Mouse (Mus musculus) left cerebral cortex, adult 18-20 months (tissue): ENCODE measurements around the gene Senp3. TPM values are rescaled to one million over a fixed set of nuclear protein-coding genes. Genes with fewer than 3 reads are reported as not detected.
A peak's percentile ranks its signal among the peaks of the same experiment; 100 is the strongest.
"Not testable (repeated sequence)": the region's sequence is repeated elsewhere in the genome, so short reads cannot be mapped to it uniquely, and the experiment has no call there.

ENCODE experiments used
- DNase-seq, 2 experiments: peaks; one replicate each; pipeline ENCODE4 v3.0.0; 2021 to 2022; ENCODE audit warnings: low spot score in 2 of 2, mixed read lengths in 1 of 2
- microRNA-seq, 2 experiments: library from miRNA; unstranded; fragments of <30 nt; microRNA quantifications; one replicate each; pipeline ENCODE4 v1.2.0; 2021
- total RNA-seq, 2 experiments: library from RNA; stranded (reverse); gene quantifications; 2 replicates each; pipeline ENCODE4 v1.2.3; 2021

Gene Senp3
- total RNA-seq, 2 experiments from 2014 or later: 91.4 to 98.7 TPM

GRCm38 (mm10) chr11:69656065-69656455 is 25.8 kb downstream of the Senp3 start:
- no peak for DNase-seq

- DNase-seq: peak; percentile 67 to 76
These were observed 26.4 kb downstream of the Senp3 start, which contains the start of gene Sox15 for GRCm38 (mm10) chr11:69655264-69656064. Gene Sox15 (plus strand): TSS chr11:69655314.

DNA sequence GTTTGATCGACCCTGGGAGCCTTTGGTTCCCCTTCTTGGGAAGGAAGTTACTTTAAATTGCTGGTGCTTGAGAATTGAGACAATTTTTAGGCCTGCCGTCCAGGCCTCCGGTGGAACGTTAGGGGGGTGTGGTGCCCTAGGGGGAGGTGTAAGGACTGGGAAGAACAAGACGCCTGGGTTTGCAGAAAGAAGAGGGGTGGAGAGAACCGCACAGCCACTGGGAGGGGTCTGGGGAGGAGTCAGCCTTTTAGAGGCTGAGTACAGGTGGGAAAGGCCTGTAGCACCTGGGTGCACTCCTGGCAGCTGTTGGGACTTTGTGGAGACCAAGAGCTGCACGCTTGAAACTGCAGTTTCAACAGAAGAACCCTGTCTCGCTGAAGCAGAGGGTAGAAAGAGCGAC is 27.1 kb downstream of the Senp3 start:
- no peak for DNase-seq

DNA sequence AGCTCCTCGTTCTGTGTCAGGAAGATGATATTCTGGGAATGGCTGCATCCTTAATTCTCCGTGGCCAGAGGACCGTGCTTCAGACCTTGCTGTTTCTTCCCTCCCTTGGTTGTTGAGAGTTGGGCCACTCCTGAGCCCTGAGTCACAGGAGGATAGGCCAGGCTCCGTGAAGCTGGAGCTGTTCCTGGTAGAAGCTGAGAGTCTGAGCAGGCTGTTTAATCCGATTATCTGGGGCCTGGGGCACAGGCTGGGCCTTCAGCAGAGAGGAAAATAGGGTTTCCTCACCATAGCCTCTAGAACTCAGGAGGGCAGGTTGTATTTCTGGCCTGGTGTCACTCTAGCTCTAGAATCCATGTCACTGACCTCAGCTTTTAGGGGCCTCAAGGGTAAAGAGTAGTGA is 28.5 kb downstream of the Senp3 start:
- no peak for DNase-seq

DNA sequence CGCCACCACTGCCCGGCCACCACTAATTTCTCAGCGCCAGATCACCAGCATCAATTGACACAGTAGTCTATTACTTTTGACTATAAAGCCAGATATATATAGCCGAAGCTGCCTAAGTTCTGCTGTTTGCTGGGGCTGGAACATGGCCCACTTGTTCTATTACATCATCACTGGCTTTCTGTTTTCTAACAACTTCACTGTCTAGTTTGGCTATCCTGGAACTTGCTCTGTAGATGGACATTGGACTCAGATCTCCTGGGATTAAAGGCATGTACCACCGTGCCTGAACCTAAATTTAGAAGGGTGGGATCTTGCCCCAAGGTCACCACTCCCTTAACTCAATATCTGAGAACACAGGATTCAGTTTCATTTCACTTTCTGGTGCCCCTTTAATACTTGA is 36.0 kb downstream of the Senp3 start:
- DNase-seq: no peak

DNA sequence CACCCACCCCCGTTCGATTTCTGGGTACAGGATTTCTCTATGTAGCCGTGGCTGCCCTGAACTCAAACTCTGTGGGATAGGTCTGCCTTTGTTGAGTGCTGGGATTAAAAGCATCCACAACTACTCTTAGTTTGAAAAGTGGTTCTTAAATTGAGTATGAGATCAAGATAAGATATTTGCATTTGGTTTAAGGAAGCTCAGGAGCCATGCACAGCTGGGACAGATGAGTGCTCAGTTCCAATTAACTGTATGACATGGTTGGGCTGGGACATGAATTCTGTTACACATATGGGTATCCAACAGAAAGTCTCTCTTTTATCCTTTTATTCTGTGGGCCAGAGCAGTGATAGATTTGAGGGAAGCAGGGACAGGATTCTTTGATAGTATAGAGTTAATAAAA is 46.4 kb downstream of the Senp3 start:
- DNase-seq: no peak

GRCm38 (mm10) chr11:69633128-69633866 is 48.6 kb downstream of the Senp3 start:
- DNase-seq: no peak

GRCm38 (mm10) chr11:69632284-69633089 is 49.4 kb downstream of the Senp3 start, which contains the start of gene Fxr2:
Gene Fxr2 (plus strand): TSS chr11:69632990.
- DNase-seq: peak; percentile 100

- no peak for DNase-seq
These were observed 52.1 kb downstream of the Senp3 start for GRCm38 (mm10) chr11:69629802-69630201.

- peak; percentile 70 to 81 for DNase-seq
These were observed 53.6 kb downstream of the Senp3 start for GRCm38 (mm10) chr11:69628286-69628685.

DNA sequence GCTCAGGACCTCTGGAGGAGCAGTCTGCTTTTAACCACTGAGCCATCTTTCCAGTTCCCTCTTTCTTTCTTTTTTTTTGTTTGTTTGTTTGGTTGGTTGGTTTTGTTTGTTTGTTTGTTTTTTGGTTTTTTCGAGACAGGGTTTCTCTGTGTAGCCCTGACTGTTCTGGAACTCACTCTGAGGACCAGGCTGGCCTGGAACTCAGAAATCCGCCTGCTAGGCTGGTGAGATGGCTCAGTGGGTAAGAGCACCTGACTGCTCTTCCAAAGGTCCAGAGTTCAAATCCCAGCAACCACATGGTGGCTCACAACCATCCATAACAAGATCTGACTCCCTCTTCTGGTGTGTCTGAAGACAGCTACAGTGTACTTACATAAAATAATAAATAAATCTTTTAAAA is 57.5 kb downstream of the Senp3 start:
- not testable (repeated sequence) for DNase-seq

Small RNA genes within 50 kb of the gene (microRNA-seq; reads per million reads assigned to microRNA genes)
- 6.1 to 10.4 reads per million in 2 experiments for gene Mir1934
- gene Mir467f: 0 reads per million in 2 experiments

Other genes with a start within 250 kb of the Senp3 start
- gene Dnah2, start 133.0 kb downstream of the Senp3 start, total RNA-seq: 1 to 10 TPM; 2.2 to 3.7 TPM
- 10 to 100 TPM; 51.9 to 65.6 TPM for gene Efnb3, start 121.9 kb downstream of the Senp3 start, total RNA-seq
- 10 to 100 TPM in 1 of 2 experiments, 1 to 10 TPM in 1; 9.2 to 10.7 TPM for gene Wrap53, start 101.8 kb downstream of the Senp3 start, total RNA-seq
- 10 to 100 TPM; 22.9 to 25.9 TPM for gene Trp53, start 101.7 kb downstream of the Senp3 start, total RNA-seq
- 100 to 1,000 TPM; 392 to 424 TPM for gene Atp1b2, start 76.1 kb downstream of the Senp3 start, total RNA-seq
- not detected for gene Shbg, start 64.2 kb downstream of the Senp3 start, total RNA-seq
- gene Sat2, start 60.1 kb downstream of the Senp3 start, total RNA-seq: 1 to 10 TPM; 8.5 to 9.5 TPM
- gene Fxr2, start 49.1 kb downstream of the Senp3 start, total RNA-seq: 100 to 1,000 TPM; 148 TPM
- not detected for gene Sox15, start 26.8 kb downstream of the Senp3 start, total RNA-seq
- gene Mpdu1, start 19.4 kb downstream of the Senp3 start, total RNA-seq: 10 to 100 TPM; 47.5 to 58.2 TPM
- 10 to 100 TPM; 15.1 to 15.5 TPM for gene Cd68, start 15.9 kb downstream of the Senp3 start, total RNA-seq
- gene Eif4a1, start 9.7 kb downstream of the Senp3 start, total RNA-seq: 100 to 1,000 TPM; 289 to 295 TPM
- gene Tnfsf13, start 3.7 kb upstream of the Senp3 start, total RNA-seq: 1 to 10 TPM; 1.6 to 2.9 TPM
- gene Tnfsf12, start 13.8 kb upstream of the Senp3 start, total RNA-seq: 10 to 100 TPM; 11.5 to 12.1 TPM
- gene Tnfsfm13, start 14.0 kb upstream of the Senp3 start, total RNA-seq: 1 to 10 TPM; 1.7 to 4.1 TPM
- gene Polr2a, start 76.6 kb upstream of the Senp3 start, total RNA-seq: 10 to 100 TPM; 44.2 to 46.2 TPM
- gene Slc35g3, start 79.9 kb upstream of the Senp3 start, total RNA-seq: not detected
- gene Zbtb4, start 83.8 kb upstream of the Senp3 start, total RNA-seq: 100 to 1,000 TPM; 146 to 156 TPM
- 1 to 10 TPM; 1.2 TPM for gene Chrnb1, start 113.9 kb upstream of the Senp3 start, total RNA-seq
- 10 to 100 TPM; 17.1 to 18.5 TPM for gene Fgf11, start 119.8 kb upstream of the Senp3 start, total RNA-seq
- under 1 TPM in 1 of 2 experiments, not detected in 1; 0.26 TPM for gene Tmem102, start 123.5 kb upstream of the Senp3 start, total RNA-seq
- gene Gm39566, start 133.2 kb upstream of the Senp3 start, total RNA-seq: not detected
- not detected for gene Spem2, start 136.4 kb upstream of the Senp3 start, total RNA-seq
- not detected for gene Spem1, start 140.1 kb upstream of the Senp3 start, total RNA-seq
- gene Nlgn2, start 155.7 kb upstream of the Senp3 start, total RNA-seq: 100 to 1,000 TPM; 215 to 224 TPM
- 100 to 1,000 TPM; 120 to 143 TPM for gene Tmem256, start 156.4 kb upstream of the Senp3 start, total RNA-seq
- gene Plscr3, start 164.3 kb upstream of the Senp3 start, total RNA-seq: 10 to 100 TPM; 15.6 to 17.7 TPM
- under 1 TPM in 1 of 2 experiments, not detected in 1; 0.14 TPM for gene Tnk1, start 176.6 kb upstream of the Senp3 start, total RNA-seq
- not detected for gene Tmem95, start 195.9 kb upstream of the Senp3 start, total RNA-seq
- 1 to 10 TPM; 1.2 to 1.4 TPM for gene Kctd11, start 199.3 kb upstream of the Senp3 start, total RNA-seq
- gene Acap1, start 213.5 kb upstream of the Senp3 start, total RNA-seq: under 1 TPM in 1 of 2 experiments, not detected in 1; 0.14 TPM
- gene 2810408A11Rik, start 218.9 kb upstream of the Senp3 start, total RNA-seq: under 1 TPM; 0.35 to 0.72 TPM
- gene Neurl4, start 219.0 kb upstream of the Senp3 start, total RNA-seq: 100 to 1,000 TPM; 116 to 118 TPM
- gene Gps2, start 231.8 kb upstream of the Senp3 start, total RNA-seq: 10 to 100 TPM; 33.0 to 33.4 TPM
- gene Eif5a, start 239.9 kb upstream of the Senp3 start, total RNA-seq: 100 to 1,000 TPM; 431 to 468 TPM